Mouse (Mus musculus) spleen, adult 2 months (tissue): ENCODE results near the gene Gtf3c4. TPM values are rescaled to one million over a fixed set of nuclear protein-coding genes. Genes with fewer than 3 reads are reported as not detected.

ENCODE experiments used
- DNase-seq, 2 experiments: peaks; one replicate each; pipeline versions ENCODE4 v3.0.0 to v3.0.0-alpha.2; 2012 to 2021; ENCODE audit warnings: low spot score in 2 of 2, low read depth in 1 of 2
- H3K27ac ChIP-seq: fragments of 200-500 bp; 2 replicates; pipeline ENCODE4 v1.5.1; 2012; ENCODE audit warnings: low read length, inconsistent platforms; ENCODE audit not compliant: insufficient read depth
- H3K27me3 ChIP-seq: fragments of 200-500 bp; 2 replicates; pipeline ENCODE4 v1.6.1; 2012; ENCODE audit warnings: mild to moderate bottlenecking, moderate library complexity, low read length, inconsistent platforms; ENCODE audit not compliant: control insufficient read depth, insufficient read depth
- H3K36me3 ChIP-seq: fragments of 200-500 bp; 2 replicates; pipeline ENCODE4 v1.6.1; 2012; ENCODE audit warnings: mild to moderate bottlenecking, low read length, inconsistent platforms; ENCODE audit not compliant: control insufficient read depth, insufficient read depth
- H3K4me1 ChIP-seq: fragments of 200-500 bp; 2 replicates; pipeline ENCODE4 v1.6.1; 2011; ENCODE audit warnings: inconsistent platforms; ENCODE audit not compliant: control insufficient read depth, insufficient read depth, insufficient read length
- H3K4me3 ChIP-seq: fragments of 200-500 bp; 2 replicates; pipeline ENCODE4 v1.5.1; 2011; ENCODE audit warnings: mild to moderate bottlenecking, inconsistent platforms; ENCODE audit not compliant: insufficient read depth, insufficient read length; ENCODE audit errors: extremely low read depth
- CTCF ChIP-seq: fragments of 200-500 bp; IDR thresholded peaks from 2 replicates; pipeline ENCODE4 v1.5.1; 2011; ENCODE audit warnings: mild to moderate bottlenecking, inconsistent platforms; ENCODE audit not compliant: insufficient read depth, insufficient read length, insufficient replicate concordance; ENCODE audit errors: extremely low read depth
- POLR2A ChIP-seq: fragments of 200-500 bp; IDR thresholded peaks from 2 replicates; pipeline ENCODE4 v1.6.1; 2011; ENCODE audit warnings: low read depth, low read length, inconsistent platforms
- WGBS: fragments of 180-500 bp; shearing (Covaris S2); methylation state at CpG from one replicate; pipeline ENCODE4 v1.1.7; 2018; 5-methylcytosine and 5-hydroxymethylcytosine counted together
- polyA plus RNA-seq: library from polyadenylated mRNA; depleted of rRNA; stranded (reverse); fragments of >200 nt; gene quantifications from 2 replicates; pipeline ENCODE4 v1.2.3, GENCODE M21; 2012

Gtf3c4 gene
- polyA plus RNA-seq, 1 experiment = 6.1 TPM

GRCm38 (mm10) chr2:28808841-28809240 is 31.3 kb downstream of the Gtf3c4 start:
- no peak for DNase-seq
- 79% methylated on average over 6 of the region's 6 CpGs for WGBS
- Histone ChIP-seq H3K27ac (no peak overlapping the region), H3K36me3 (no peaks in the 10 kb centered on the region), H3K4me1 (no peaks in the 10 kb centered on the region), H3K4me3 (no peak overlapping the region), H3K27me3 (no peaks in the 10 kb centered on the region; the same call in 1 of the 2 replicates)
- TF ChIP-seq CTCF (no peak), POLR2A (no peak)

DNA sequence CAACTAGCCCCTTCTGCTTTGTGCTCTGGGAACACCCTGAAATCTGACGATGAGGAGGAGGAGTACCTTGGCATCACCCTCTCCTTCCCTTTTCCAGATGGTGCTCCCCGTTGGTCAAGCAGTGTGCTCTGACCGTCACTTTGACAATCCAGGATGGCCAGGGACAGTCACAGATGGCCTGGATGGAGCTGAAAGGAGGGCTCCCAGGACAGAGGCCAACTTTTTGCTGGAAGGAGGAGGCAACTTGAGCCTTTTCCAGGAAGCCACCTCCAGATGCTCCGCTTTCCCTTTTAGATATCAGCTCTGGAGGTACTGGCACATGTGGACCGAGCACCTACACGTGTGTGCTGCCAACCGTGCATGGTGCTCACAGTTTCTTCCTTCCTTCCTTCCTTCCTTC is 36.8 kb downstream of the Gtf3c4 start:
- WGBS = 77% methylated on average over 7 of the region's 7 CpGs
- DNase-seq = no peak
- Histone ChIP-seq H3K36me3 (no peaks in the 10 kb centered on the region), H3K27me3 (no peaks in the 10 kb centered on the region), H3K4me1 (no peaks in the 10 kb centered on the region), H3K27ac (no peak overlapping the region), H3K4me3 (no peak overlapping the region)
- TF ChIP-seq CTCF (no peak), POLR2A (no peak)

DNA sequence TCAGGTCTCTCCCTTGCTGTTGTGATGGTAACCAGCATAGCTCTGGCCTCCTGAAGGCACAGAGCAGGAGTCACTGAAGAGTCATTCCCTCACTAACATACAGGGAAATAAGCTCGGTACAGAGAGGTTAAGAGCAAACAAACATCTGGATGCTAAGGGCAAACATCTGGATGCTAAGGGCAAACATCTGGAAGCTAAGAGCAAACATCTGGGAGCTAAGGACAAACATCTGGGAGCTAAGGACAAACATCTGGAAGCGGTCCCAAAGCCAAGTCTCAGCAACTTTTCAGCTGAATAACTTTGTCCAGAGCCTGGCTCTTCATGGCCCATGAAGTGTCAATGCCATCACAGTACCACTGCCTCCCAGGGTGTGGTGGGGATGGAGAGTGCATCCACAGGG is 40.6 kb downstream of the Gtf3c4 start:
- H3K27me3 ChIP-seq = no peaks in the 10 kb centered on the region
- DNase-seq = no peak
- no peak overlapping the region for H3K4me3 ChIP-seq
- no peaks in the 10 kb centered on the region for H3K4me1 ChIP-seq
- no peak overlapping the region for H3K27ac ChIP-seq
- TF ChIP-seq POLR2A (no peak), CTCF (no peak)
- WGBS = 88% methylated on average over 2 of the region's 2 CpGs
- no peaks in the 10 kb centered on the region for H3K36me3 ChIP-seq

DNA sequence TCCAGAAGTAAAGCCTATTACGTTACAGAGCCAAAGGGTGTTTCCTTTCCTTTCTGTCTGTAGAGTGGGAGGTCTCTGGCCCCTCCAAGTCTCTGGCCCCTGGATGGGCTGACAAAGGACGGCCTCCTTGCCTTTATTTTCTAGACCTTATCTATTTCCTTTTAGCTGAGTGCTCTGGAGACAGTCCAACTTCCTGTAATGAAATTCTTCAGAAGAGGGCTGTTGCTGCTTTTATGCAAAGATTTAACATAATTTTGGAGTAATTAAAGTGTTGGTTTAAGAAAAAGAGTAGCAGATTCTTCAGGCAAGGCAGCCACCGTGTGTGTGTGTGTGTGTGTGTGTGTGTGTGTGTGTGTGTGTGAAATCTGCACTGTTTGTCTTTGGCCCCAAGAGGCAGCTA is 41.8 kb downstream of the Gtf3c4 start:
- Histone ChIP-seq H3K36me3 (no peaks in the 10 kb centered on the region), H3K27ac (no peak overlapping the region), H3K27me3 (no peaks in the 10 kb centered on the region), H3K4me1 (no peaks in the 10 kb centered on the region), H3K4me3 (no peak overlapping the region)
- TF ChIP-seq POLR2A (no peak), CTCF (no peak)
- WGBS = 21% methylated on average over 3 of the region's 3 CpGs
- DNase-seq = no peak

DNA sequence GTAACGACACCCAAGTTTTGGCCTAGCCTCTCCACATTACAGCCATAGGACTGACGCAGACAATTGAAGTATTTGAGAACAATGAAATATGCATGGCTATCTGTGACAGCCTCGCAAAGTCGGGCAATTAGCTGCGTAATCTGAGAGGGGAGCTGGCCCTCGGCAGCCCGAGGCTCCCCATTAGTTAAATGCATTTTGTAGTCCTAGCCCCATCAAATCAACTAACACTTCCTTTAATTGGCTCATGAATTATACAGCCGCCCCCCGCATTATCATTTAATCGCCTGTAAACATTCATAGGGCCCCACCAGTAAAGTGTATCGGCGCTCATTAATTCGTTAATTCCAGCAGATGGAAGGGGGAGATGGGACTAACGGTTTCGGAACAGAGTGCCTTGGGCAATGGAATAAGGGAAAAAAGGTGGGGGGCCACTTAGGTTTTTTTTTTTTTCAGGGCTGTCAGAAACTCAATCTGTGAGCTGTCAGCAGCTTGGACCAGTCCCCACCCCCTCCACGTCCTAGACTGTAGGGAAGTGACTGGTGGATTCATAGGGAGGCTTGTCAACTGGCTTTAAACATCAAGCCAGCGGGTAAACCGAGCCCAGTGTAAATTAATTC is 42.6 kb downstream of the Gtf3c4 start:
- H3K27me3 ChIP-seq = no peaks in the 10 kb centered on the region
- TF ChIP-seq CTCF = no peak
- H3K4me3 ChIP-seq = no peak overlapping the region
- H3K4me1 ChIP-seq = no peaks in the 10 kb centered on the region
- no peaks in the 10 kb centered on the region for H3K36me3 ChIP-seq
- 88% methylated on average over 18 of the region's 18 CpGs for WGBS
- no peak overlapping the region for H3K27ac ChIP-seq
- DNase-seq = no peak

DNA sequence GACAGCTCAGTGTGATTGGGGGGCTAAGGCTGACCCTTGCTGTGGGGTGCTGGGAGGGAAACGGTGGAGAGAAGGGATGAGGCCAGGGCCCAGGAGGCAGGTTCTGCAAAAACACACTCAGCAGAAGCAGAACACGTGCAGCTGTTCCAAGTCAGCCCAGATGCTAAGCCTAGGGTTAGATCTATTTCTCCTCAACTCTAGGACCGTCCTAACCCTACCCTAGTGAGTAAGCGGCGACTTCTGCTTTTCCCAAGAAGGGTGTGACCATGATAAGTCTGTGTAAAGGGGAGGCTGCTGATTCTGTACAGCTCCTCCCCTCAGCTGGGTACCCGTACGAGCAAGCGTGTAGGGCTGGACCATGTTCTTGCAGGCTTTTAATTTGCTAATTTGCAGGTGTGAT is 43.9 kb downstream of the Gtf3c4 start:
- Histone ChIP-seq H3K4me1 (no peaks in the 10 kb centered on the region), H3K27me3 (no peaks in the 10 kb centered on the region), H3K27ac (no peak overlapping the region), H3K4me3 (no peak overlapping the region), H3K36me3 (no peaks in the 10 kb centered on the region)
- no peak for DNase-seq
- 9% methylated on average over 8 of the region's 8 CpGs for WGBS
- no peak for TF ChIP-seq CTCF
- no peak for TF ChIP-seq POLR2A

DNA sequence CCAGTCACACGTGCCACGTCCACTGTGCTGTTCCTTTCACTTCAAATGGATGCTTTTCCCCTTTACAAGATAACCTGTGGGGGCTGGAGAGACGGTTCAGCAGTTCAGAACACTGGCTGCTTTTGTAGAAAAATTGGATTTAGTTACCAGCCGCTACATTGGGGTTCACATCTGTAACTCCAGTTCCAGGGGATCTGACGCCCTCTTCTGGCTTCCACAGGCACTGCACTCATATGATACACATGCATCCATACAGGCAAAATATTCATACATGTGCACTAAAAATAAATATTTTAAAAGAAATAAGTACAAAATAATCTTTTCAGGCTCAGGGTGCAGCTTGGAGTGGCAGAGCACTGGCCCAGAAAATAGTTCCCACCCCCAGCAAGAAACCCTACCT is 45.5 kb downstream of the Gtf3c4 start:
- no peak overlapping the region for H3K4me3 ChIP-seq
- no peaks in the 10 kb centered on the region for H3K27me3 ChIP-seq
- no peak overlapping the region for H3K27ac ChIP-seq
- no peaks in the 10 kb centered on the region for H3K36me3 ChIP-seq
- TF ChIP-seq CTCF (no peak), POLR2A (no peak)
- no peaks in the 10 kb centered on the region for H3K4me1 ChIP-seq
- DNase-seq = no peak
- 82% methylated on average over 5 of the region's 5 CpGs for WGBS
